Mouse (Mus musculus) lung, postnatal 0 days (tissue): Measurements from ENCODE around the gene Pacrg. TPM values are rescaled to one million over a fixed set of nuclear protein-coding genes. Genes with fewer than 3 reads are reported as not detected.

Experiments
- ATAC-seq: fragments of 200-750 bp; cut with Nextera tagmentation; 2 replicates; pipeline ENCODE4 v1.8.0; 2017; ENCODE audit warnings: moderate library complexity
- DNase-seq: peaks from one replicate; pipeline ENCODE4 v3.0.0-alpha.2; 2016; ENCODE audit warnings: low spot score
- H3K27ac ChIP-seq: fragments of 300-500 bp; sonication (generic); 2 replicates; pipeline ENCODE4 v1.5.1; 2014; ENCODE audit warnings: antibody characterized with exemption, mild to moderate bottlenecking, low read length, mixed read lengths
- H3K27me3 ChIP-seq: fragments of 300-500 bp; sonication (generic); replicated peaks from 2 replicates; pipeline ENCODE4 v1.6.1; 2014; ENCODE audit warnings: low read length, mixed read lengths; ENCODE audit not compliant: insufficient read depth
- H3K36me3 ChIP-seq: fragments of 300-500 bp; sonication (generic); 2 replicates; pipeline ENCODE4 v1.6.1; 2014; ENCODE audit warnings: low read length, mixed read lengths; ENCODE audit not compliant: insufficient read depth
- H3K4me1 ChIP-seq: fragments of 300-500 bp; sonication (generic); 2 replicates; pipeline ENCODE4 v1.6.1; 2014; ENCODE audit warnings: antibody characterized with exemption, low read depth, low read length, mixed read lengths; ENCODE audit not compliant: insufficient read depth
- H3K4me2 ChIP-seq: fragments of 300-500 bp; sonication (generic); replicated peaks from 2 replicates; pipeline ENCODE4 v1.6.1; 2014; ENCODE audit warnings: low read depth, mild to moderate bottlenecking, low read length, moderate library complexity, mixed read lengths
- H3K4me3 ChIP-seq: fragments of 300-500 bp; sonication (generic); 2 replicates; pipeline ENCODE4 v1.5.1; 2014; ENCODE audit warnings: low read depth, low read length
- H3K9ac ChIP-seq: fragments of 300-500 bp; sonication (generic); replicated peaks from 2 replicates; pipeline ENCODE4 v1.6.1; 2014; ENCODE audit warnings: low read depth, mild to moderate bottlenecking
- H3K9me3 ChIP-seq: fragments of 300-500 bp; sonication (generic); 2 replicates; pipeline ENCODE4 v1.6.1; 2016; ENCODE audit warnings: low read length, mixed read lengths
- CTCF ChIP-seq: IDR thresholded peaks from 2 replicates; pipeline ENCODE4 v1.5.1; 2016; ENCODE audit warnings: antibody characterized with exemption, mild to moderate bottlenecking
- EP300 ChIP-seq: IDR thresholded peaks from 2 replicates; pipeline ENCODE4 v1.6.1; 2016; ENCODE audit warnings: antibody characterized with exemption, mild to moderate bottlenecking, control low read depth
- WGBS: fragments of 180-500 bp; shearing (Covaris S2); extraction: QIAGEN DNeasy Blood & Tissue Kit; methylation state at CpG from one replicate; pipeline ENCODE4 v1.1.7; 2014; 5-methylcytosine and 5-hydroxymethylcytosine counted together
- polyA plus RNA-seq: library from polyadenylated mRNA; unstranded; fragments of >200 nt; fragmentation: Nextera tagmentation; extraction: Ambion mirVana; gene quantifications from 2 replicates; pipeline ENCODE4 v1.2.1, GENCODE M21; 2015

Gene Pacrg
- polyA plus RNA-seq, 1 experiment from 2014 or later, result 6.7 TPM

GRCm38 (mm10) chr17:10476807-10477206 is 363.3 kb downstream of the Pacrg start:
- Histone ChIP-seq H3K4me3 (no peak overlapping the region), H3K4me2 (no peak overlapping the region), H3K4me1 (0 out of 2 replicates have a peak, but pooled peaks cover 8% of the 10 kb centered on the region), H3K27me3 (no peaks in the 10 kb centered on the region), H3K27ac (no peak overlapping the region), H3K36me3 (no peaks in the 10 kb centered on the region), H3K9ac (no peak overlapping the region), H3K9me3 (no peaks in the 10 kb centered on the region)
- 71% methylated on average over 7 of the region's 7 CpGs for WGBS
- TF ChIP-seq CTCF (no peak), EP300 (no peak)
- DNase-seq (no peak), ATAC-seq (no peak)

GRCm38 (mm10) chr17:10474972-10475371 is 365.1 kb downstream of the Pacrg start:
- Histone ChIP-seq H3K4me2 (no peak overlapping the region), H3K27me3 (no peaks in the 10 kb centered on the region), H3K4me3 (no peak overlapping the region), H3K9me3 (no peaks in the 10 kb centered on the region), H3K36me3 (no peaks in the 10 kb centered on the region), H3K9ac (no peak overlapping the region), H3K27ac (no peak overlapping the region), H3K4me1 (peaks cover 12% of the 10 kb centered on the region; the same call in 1 of the 2 replicates)
- TF ChIP-seq EP300 (no peak), CTCF (no peak)
- WGBS, result 90% methylated on average over 6 of the region's 6 CpGs
- ATAC-seq, result no peak
- DNase-seq, result no peak

GRCm38 (mm10) chr17:10473826-10474384 is 366.2 kb downstream of the Pacrg start:
- H3K9ac ChIP-seq, result no peak overlapping the region
- WGBS, result 31% methylated on average over 7 of the region's 7 CpGs
- H3K4me2 ChIP-seq, result no peak overlapping the region
- peaks cover 10% of the 10 kb centered on the region; the same call in 1 of the 2 replicates for H3K4me1 ChIP-seq
- no peak overlapping the region for H3K4me3 ChIP-seq
- ATAC-seq (no peak), DNase-seq (no peak)
- no peaks in the 10 kb centered on the region for H3K27me3 ChIP-seq
- no peak overlapping the region for H3K27ac ChIP-seq
- TF ChIP-seq CTCF (no peak), EP300 (no peak)
- H3K9me3 ChIP-seq, result no peaks in the 10 kb centered on the region
- H3K36me3 ChIP-seq, result no peaks in the 10 kb centered on the region

- 48% methylated on average over 6 of the region's 6 CpGs for WGBS
- Histone ChIP-seq H3K4me2 (no peak overlapping the region), H3K27me3 (no peaks in the 10 kb centered on the region), H3K27ac (no peak overlapping the region), H3K4me1 (peaks cover 5% of the 10 kb centered on the region; the same call in 1 of the 2 replicates), H3K4me3 (no peak overlapping the region), H3K9me3 (no peaks in the 10 kb centered on the region), H3K36me3 (no peaks in the 10 kb centered on the region), H3K9ac (no peak overlapping the region)
- DNase-seq (no peak), ATAC-seq (no peak)
- TF ChIP-seq EP300 (no peak), CTCF (no peak)
Observed at GRCm38 (mm10) chr17:10473175-10473574, 366.9 kb downstream of the Pacrg start.

- Histone ChIP-seq H3K4me2 (no peak overlapping the region), H3K36me3 (no peaks in the 10 kb centered on the region), H3K27ac (peak overlapping the region; percentile 2; the same call in 1 of the 2 replicates), H3K9ac (no peak overlapping the region), H3K4me3 (no peak overlapping the region), H3K27me3 (no peaks in the 10 kb centered on the region), H3K9me3 (no peaks in the 10 kb centered on the region), H3K4me1 (peaks cover 11% of the 10 kb centered on the region)
- DNase-seq, result peak; percentile 73
- 55% methylated on average over 9 of the region's 9 CpGs for WGBS
- ATAC-seq, result peak; percentile 81
- TF ChIP-seq CTCF (no peak), EP300 (peak; percentile 74)
Observed at GRCm38 (mm10) chr17:10469874-10470568, 370.1 kb downstream of the Pacrg start.

GRCm38 (mm10) chr17:10467102-10467501 is 373.0 kb downstream of the Pacrg start:
- H3K4me1 ChIP-seq, result peaks cover 13% of the 10 kb centered on the region
- H3K9me3 ChIP-seq, result no peaks in the 10 kb centered on the region
- no peaks in the 10 kb centered on the region for H3K27me3 ChIP-seq
- no peak overlapping the region for H3K9ac ChIP-seq
- peak; percentile 96 for TF ChIP-seq EP300
- TF ChIP-seq CTCF, result no peak
- WGBS, result 81% methylated on average over 3 of the region's 3 CpGs
- no peaks in the 10 kb centered on the region for H3K36me3 ChIP-seq
- no peak overlapping the region for H3K27ac ChIP-seq
- DNase-seq (peak; percentile 30), ATAC-seq (0 out of 2 replicates have a peak, but pooled peaks have one; percentile 6)
- no peak overlapping the region for H3K4me2 ChIP-seq
- no peak overlapping the region for H3K4me3 ChIP-seq
